Mouse (Mus musculus) MEL (cell line): ENCODE measurements around the gene Olfr705.
"Not testable (repeated sequence)": the region's sequence is repeated elsewhere in the genome, so short reads cannot be mapped to it uniquely, and the experiment has no call there.

ENCODE experiments used
- CTCF ChIP-seq, 3 experiments: IDR thresholded peaks in 2 of 3; conservative IDR thresholded peaks in 1 of 3; 2 replicates each; pipeline ENCODE4 v1.5.1; 2011 to 2012; ENCODE audit warnings: low read length in 3 of 3, low read depth in 2 of 3, mild to moderate bottlenecking in 2 of 3, improper control_type of control experiment in 1 of 3, inconsistent platforms in 1 of 3, mixed read lengths in 1 of 3, moderate library complexity in 1 of 3; ENCODE audit not compliant: control insufficient read depth in 1 of 3, insufficient read depth in 1 of 3, poor library complexity in 1 of 3, severe bottlenecking in 1 of 3
- MAX ChIP-seq: IDR thresholded peaks from 2 replicates; pipeline ENCODE4 v1.6.1; 2011; ENCODE audit warnings: low read length, improper control_type of control experiment
- POLR2A ChIP-seq, 2 experiments: IDR thresholded peaks; 2 replicates each; pipeline ENCODE4 v1.6.1; 2011 to 2012; ENCODE audit warnings: low read length in 2 of 2, mild to moderate bottlenecking in 2 of 2, control low read depth in 1 of 2, improper control_type of control experiment in 1 of 2, low read depth in 1 of 2, moderate library complexity in 1 of 2; ENCODE audit not compliant: control insufficient read depth in 1 of 2, insufficient read depth in 1 of 2, poor library complexity in 1 of 2

DNA sequence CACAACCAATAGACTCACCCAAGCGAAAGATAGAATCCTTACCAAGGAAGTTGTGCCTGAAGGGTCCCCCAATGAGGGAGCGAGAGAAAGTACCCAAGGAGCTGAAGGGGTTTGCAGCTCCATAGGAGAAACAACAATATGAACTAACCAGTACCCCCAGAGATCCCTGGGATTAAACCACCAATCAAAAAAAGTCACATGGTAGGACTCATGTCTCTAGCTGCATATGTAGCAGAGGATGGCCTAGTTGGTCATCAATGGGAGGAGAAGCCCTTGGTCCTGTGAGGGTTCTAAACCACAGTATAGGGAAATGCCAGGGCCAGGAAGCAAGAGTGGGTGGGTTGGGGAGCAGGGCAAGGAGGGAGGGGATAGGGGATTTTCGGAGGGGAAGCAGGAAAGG lies 24.4 kb upstream of the Olfr705 start, which contains the start of gene Olfr707:
- not testable (repeated sequence) for TF ChIP-seq MAX; POLR2A (IDR thresholded peaks at IDR 0.05; ENCODE audit: control insufficient read depth in 1 of 2, insufficient read depth in 1 of 2, low read depth in 1 of 2, low read length in 2 of 2, poor library complexity in 1 of 2); CTCF (IDR thresholded peaks at IDR 0.05 in 2 of 3, conservative IDR thresholded peaks at IDR 0.05 in 1 of 3; ENCODE audit: control insufficient read depth in 1 of 3, insufficient read depth in 1 of 3, low read depth in 2 of 3, low read length in 3 of 3, poor library complexity in 1 of 3, severe bottlenecking in 1 of 3)
